Mouse (Mus musculus): ENCODE measurements at regions not wholly inside any gene's neighbourhood (a gene's known extent, or its start where the extent isn't known, plus 50 kb on each side); places are given as distances from the start of the nearest gene placed in this dataset.

GRCm38 (mm10) chr2:51457717-51458116 lies 169.6 kb upstream of the Tas2r134 start:
- TF ChIP-seq POLR2A (IDR thresholded peaks at IDR 0.05; ENCODE audit: borderline replicate concordance, insufficient read depth, low read length), result no peak
- TF ChIP-seq CTCF (IDR thresholded peaks at IDR 0.05; ENCODE audit: borderline replicate concordance, insufficient read depth, low read depth, low read length), result no peak
